Mouse (Mus musculus) cortical plate, adult 2 months (tissue): ENCODE measurements around the gene Sgip1.

Experiments
- CTCF ChIP-seq: fragments of 200-500 bp; IDR thresholded peaks from 2 replicates; pipeline ENCODE4 v1.5.1; 2011; ENCODE audit warnings: mild to moderate bottlenecking, control low read depth, low read length; ENCODE audit not compliant: insufficient read depth; ENCODE audit errors: extremely low read depth
- POLR2A ChIP-seq: fragments of 200-500 bp; IDR thresholded peaks from 2 replicates; pipeline ENCODE4 v1.6.1; 2011; ENCODE audit warnings: mild to moderate bottlenecking, low read length, control low read depth; ENCODE audit not compliant: insufficient read depth; ENCODE audit errors: extremely low read depth

- TF ChIP-seq CTCF: no peak
- TF ChIP-seq POLR2A: no peak
Observed at GRCm38 (mm10) chr4:102952476-102952875, 211.4 kb downstream of the Sgip1 start.
